ENCODE assay signal across 16 mouse cellular contexts in genomic region chr7:3437941-3438340, GRCm38 (mm10). TPM values are rescaled to one million over a fixed set of nuclear protein-coding genes. Genes with fewer than 3 reads are reported as not detected.
DNase-seq lines count a peak whose midpoint lies in the region.
"Had no signal": no experiment of that assay in that cellular context is flagged by ENCODE, and none has a peak within 500 bp of the region (broad histone marks: within the 10 kb centered on the region; RNA-seq: fewer than 3 reads in every experiment).

No protein-coding gene starts in this region.

- intact Hi-C loops in heart, postnatal 10 days (cut with DNase I): no loop called here
- intact Hi-C loops in heart, postnatal 36 days (cut with DNase I): no loop called here

- DNase-seq in cerebellum, postnatal 10 days: peak; percentile 25 to 45
- DNase-seq in cerebellum, adult 9-10 months: no peak
- peak; percentile 15 to 37 for DNase-seq in heart, postnatal 10 days
- DNase-seq in heart, postnatal 36 days: no peak
- DNase-seq in kidney, postnatal 4 days: peak; percentile 30 to 40
- no peak for DNase-seq in kidney, adult 18-20 months
- peak; percentile 63 for DNase-seq in adrenal gland, postnatal 14 days
- no peak for DNase-seq in frontal cortex, postnatal 25 days (ENCODE audit: low spot score in 2 of 2)
- DNase-seq: cerebellum, adult 8-10 months; gastrocnemius, adult 2 months; liver, embryonic 13.5 days; lung, postnatal 10 days; thymus, postnatal 36 days had no signal

RNA-seq across cellular contexts. Expression of gene Cacng6, which starts 13.9 kb away (rescaled TPM):
- total RNA-seq in heart, postnatal 10 days (2021): 1 to 10 TPM; 1.9 to 2.0 TPM
- total RNA-seq in heart, postnatal 36 days (2021): 1 to 10 TPM; 1.3 to 1.9 TPM
- total RNA-seq in adrenal gland, postnatal 14 days (2021): not detected in 2 replicates
- total RNA-seq: CH12.LX; megakaryocyte, adult 5-6 weeks; MEL had no signal

RNA-seq across cellular contexts. Expression of gene Cacng8, which starts 47.5 kb away (rescaled TPM):
- not detected for total RNA-seq in heart, postnatal 10 days (2021)
- not detected for total RNA-seq in heart, postnatal 36 days (2021)
- 2.8 and 4.3 TPM in 2 replicates for total RNA-seq in adrenal gland, postnatal 14 days (2021)
- total RNA-seq: gastrocnemius, adult 2 months; megakaryocyte, adult 5-6 weeks had no signal

Comparison
In these comparisons a context has a peak if more than half of its experiments do, and no peak if none do; other contexts are left out.
1. DNase-seq: peak in cerebellum, postnatal 10 days (2 of 2), heart, postnatal 10 days (2 of 2), kidney, postnatal 4 days (2 of 2) and adrenal gland, postnatal 14 days (single experiment); none in cerebellum, adult 9-10 months (single experiment), heart, postnatal 36 days (0 of 2), kidney, adult 18-20 months (single experiment) and frontal cortex, postnatal 25 days (0 of 2).